Mouse (Mus musculus): ENCODE measurements around the gene Kat2b. TPM values are rescaled to one million over a fixed set of nuclear protein-coding genes. Genes with fewer than 3 reads are reported as not detected.

Kat2b gene
- polyA plus RNA-seq (2015; fragmentation: Nextera tagmentation; extraction: Ambion mirVana): 5.8 and 6.0 TPM in 2 replicates

DNA sequence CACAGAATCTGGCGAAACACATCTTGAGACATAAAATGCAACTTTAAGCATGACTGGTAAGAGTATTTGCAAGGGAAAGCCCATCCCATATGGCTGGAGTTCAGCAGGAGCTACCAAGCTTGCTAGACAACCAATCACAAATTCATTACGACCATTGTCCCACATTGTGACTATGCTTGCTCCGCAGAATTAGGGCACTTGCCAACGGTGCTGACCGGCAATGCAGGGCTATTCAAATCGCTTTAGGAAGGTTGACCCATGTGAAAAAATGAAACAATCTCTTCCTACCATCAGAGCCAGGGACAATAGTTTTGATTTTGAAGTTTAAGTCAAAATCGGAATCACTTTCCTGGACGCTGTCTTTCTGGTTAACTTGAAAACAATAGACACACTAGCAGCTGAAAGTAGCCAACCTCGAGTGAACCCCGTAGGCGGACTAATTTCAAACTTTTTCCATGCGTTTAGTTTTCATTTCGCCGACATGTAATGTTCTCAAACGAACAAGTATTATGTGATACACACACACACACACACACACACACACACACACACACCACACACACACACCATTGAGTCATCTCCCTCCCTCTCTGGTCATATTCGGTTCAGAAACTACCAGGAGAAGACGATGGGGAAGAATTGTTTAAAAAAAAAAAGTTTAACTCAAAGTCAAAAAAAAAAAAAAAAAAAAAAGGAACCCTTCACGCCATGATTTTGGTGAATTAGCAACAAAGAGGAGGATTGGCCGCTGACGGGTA, at the start of gene Kat2b:
Gene Kat2b (plus strand): TSS at position 701 of the 758 bp plus-strand sequence.

DNA sequence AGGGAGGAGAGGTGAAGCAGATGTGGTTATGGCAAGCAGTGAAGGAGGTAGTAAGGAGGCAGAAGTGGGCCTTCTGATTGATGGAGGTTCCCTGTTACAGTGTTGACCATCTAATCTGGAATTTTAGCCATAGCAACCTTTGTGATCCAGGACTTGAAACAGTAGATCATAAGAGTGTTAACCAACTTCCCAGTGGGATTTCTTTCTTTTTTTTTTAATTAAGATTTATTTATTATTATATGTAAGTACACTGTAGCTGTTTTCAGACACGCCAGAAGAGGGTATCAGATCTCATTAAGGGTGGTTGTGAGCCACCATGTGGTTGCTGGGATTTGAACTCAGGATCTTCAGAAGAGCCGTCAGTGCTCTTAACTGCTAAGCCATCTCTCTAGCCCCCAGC, 27.3 kb upstream of the Kat2b start, which contains the start of gene Pp2d1:
Gene Pp2d1 (minus strand): TSS at position 101 of the 400 bp plus-strand sequence.

DNA sequence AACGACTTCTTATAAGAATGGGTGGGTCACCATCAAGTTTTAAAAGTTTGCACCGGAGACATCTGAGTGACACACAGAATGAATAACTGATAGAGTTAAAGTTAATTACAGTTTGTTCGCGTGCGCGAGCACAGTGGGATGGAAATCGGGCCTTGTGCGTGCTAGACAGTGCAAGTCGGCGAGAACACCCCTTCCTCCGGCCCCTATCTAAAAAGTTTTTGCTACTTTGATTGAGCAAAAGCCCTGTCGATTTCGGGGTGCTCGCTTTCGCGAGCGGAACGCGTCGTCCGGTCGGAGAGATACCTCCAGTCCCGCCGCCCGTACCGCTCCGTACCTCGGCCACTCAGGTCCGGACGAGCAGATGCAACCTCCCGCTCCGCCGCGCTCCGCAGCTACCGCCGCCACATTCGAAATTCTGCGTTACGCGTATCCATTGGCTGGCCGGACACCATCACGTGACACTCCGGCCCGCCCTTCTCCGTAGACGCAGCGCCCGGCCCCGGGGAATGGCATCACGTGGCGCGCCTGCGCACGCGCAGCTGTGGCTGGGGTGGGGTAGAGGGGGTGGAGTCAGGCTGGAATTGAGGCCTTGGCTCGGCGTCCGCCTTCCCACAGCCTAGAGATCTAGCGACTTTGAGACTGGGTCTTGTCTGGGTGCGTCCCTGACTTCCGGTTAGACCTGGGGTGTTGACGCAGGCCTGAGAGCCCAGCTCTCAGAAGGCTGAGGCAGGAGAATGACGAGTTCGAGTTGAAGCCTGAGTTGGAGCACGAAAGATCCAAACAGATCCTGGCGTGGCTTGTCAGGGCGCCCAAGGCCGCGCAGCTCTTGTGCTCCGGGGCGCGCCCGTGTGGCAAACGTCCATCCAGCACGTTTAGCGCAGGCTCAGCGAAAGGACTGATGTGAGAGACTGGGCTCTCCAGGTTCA, 122.5 kb downstream of the Kat2b start, which contains the start of gene Sgo1:
Gene Sgo1 (minus strand): TSS at position 457 of the 926 bp plus-strand sequence.

Other genes starting within 250 kb of the Kat2b start
- 0.37 and 0.43 TPM in 2 replicates for gene Efhb, start 103.5 kb upstream of the Kat2b start, polyA plus RNA-seq (2015; fragmentation: Nextera tagmentation; extraction: Ambion mirVana)
- gene Rab5a, start 87.6 kb upstream of the Kat2b start, polyA plus RNA-seq (2015; fragmentation: Nextera tagmentation; extraction: Ambion mirVana): 54.3 and 61.8 TPM in 2 replicates
- gene Pp2d1, start 27.4 kb upstream of the Kat2b start, polyA plus RNA-seq (2015; fragmentation: Nextera tagmentation; extraction: Ambion mirVana): 0.07 and 0.10 TPM in 2 replicates
- 7.4 and 8.3 TPM in 2 replicates for gene Sgo1, start 122.5 kb downstream of the Kat2b start, polyA plus RNA-seq (2015; fragmentation: Nextera tagmentation; extraction: Ambion mirVana)

All from skeletal muscle tissue, postnatal 0 days (tissue).